ENCODE assay signal across 18 mouse cellular contexts in the genomic region with DNA sequence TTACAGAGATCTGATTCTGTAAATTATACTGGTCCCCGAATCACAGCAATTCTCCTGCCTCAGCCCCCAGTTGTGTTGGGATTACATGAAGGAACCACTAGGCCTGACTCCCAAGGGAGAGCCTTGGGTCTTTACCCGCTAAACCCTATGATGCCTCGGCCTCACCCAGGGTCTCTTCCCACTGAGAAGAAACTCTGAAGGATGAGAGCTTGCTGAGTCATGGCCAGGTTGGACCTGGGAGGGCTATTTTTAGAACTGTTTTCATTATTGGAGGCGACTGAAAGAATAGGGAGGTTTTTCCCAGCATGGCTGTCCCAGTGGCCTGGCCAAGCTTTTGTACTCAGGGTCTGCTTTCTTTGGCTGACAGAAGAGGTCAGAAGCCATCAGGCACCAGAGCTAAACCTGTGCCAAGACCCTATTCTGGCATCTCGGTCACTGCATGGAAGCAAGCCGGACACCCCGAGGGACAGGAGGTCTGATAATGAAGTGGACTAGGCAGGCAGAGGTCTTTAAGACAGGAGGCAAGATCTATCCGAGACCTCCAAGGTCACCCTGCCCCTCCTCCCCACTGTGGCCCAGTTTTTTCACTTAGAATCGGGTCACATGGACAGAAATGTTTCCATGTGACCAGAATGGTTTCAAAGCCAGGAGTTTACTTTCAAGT. TPM values are rescaled to one million over a fixed set of nuclear protein-coding genes. Genes with fewer than 3 reads are reported as not detected.
A peak's percentile ranks its signal among the peaks of the same experiment; 100 is the strongest.
DNase-seq lines count a peak whose midpoint lies in the region; ATAC-seq and TF ChIP-seq lines count a peak whose summit lies in the region.
"Had no signal": no experiment of that assay in that cellular context is flagged by ENCODE, and none has a peak within 500 bp of the region (broad histone marks: within the 10 kb centered on the region; RNA-seq: fewer than 3 reads in every experiment).

No protein-coding gene starts in this region.

- no peak overlapping the region for H3K4me2 ChIP-seq in liver, embryonic 11.5 days
- H3K4me2 ChIP-seq: hindbrain, embryonic 12.5 days; liver, embryonic 15.5 days; neural tube, embryonic 12.5 days had no signal

- peak; percentile 26 for DNase-seq in cerebellum, adult 9-11 months
- DNase-seq in cerebellum, adult 9-10 months = no peak
- peak; percentile 39 for DNase-seq in liver, adult 2 months (ENCODE audit: extremely low read depth, low read depth, low spot score)
- DNase-seq in liver, embryonic 11.5 days (ENCODE audit: low spot score) = no peak
- peak; percentile 39 for DNase-seq in kidney, postnatal 14 days
- no peak for DNase-seq in layer of hippocampus, adult 9-11 months
- DNase-seq in left cerebral cortex, adult 9 months (ENCODE audit: low spot score in 2 of 2) = no peak
- DNase-seq: gastrocnemius, postnatal 14 days; thymus, postnatal 14 days had no signal

- no peak overlapping the region for H3K9ac ChIP-seq in liver, adult 2 months (ENCODE audit: low read depth, low read length)
- no peak overlapping the region for H3K9ac ChIP-seq in liver, embryonic 11.5 days (ENCODE audit: low read depth, low read length)
- H3K9ac ChIP-seq: hindbrain, embryonic 12.5 days; liver, embryonic 15.5 days; neural tube, embryonic 12.5 days had no signal

- H3K27me3 ChIP-seq in liver, adult 2 months (ENCODE audit: control insufficient read depth, insufficient read depth, low read length) = no peaks in the 10 kb centered on the region
- no peaks in the 10 kb centered on the region for H3K27me3 ChIP-seq in liver, embryonic 11.5 days (replicated peaks; ENCODE audit: control insufficient read depth, insufficient read depth, low read length)
- H3K27me3 ChIP-seq: neural tube, embryonic 12.5 days had no signal

- no peaks in the 10 kb centered on the region; the same call in none of the 2 replicates for H3K4me1 ChIP-seq in liver, adult 2 months (ENCODE audit: control insufficient read depth, insufficient read depth, low read length)
- H3K4me1 ChIP-seq in liver, embryonic 11.5 days (replicated peaks; ENCODE audit: control insufficient read depth, insufficient read depth, low read length) = peaks cover 3% of the 10 kb centered on the region; the same call in 1 of the 2 replicates
- H3K4me1 ChIP-seq in brown adipose tissue, adult 24 weeks (ENCODE audit: control insufficient read depth, insufficient read depth, insufficient read length, low read length) = peaks cover 12% of the 10 kb centered on the region
- H3K4me1 ChIP-seq: hindbrain, embryonic 12.5 days; neural tube, embryonic 12.5 days had no signal

- no peak for ATAC-seq in liver, embryonic 11.5 days (replicated peaks; ENCODE audit: low FRiP score)
- ATAC-seq: activated CD4-positive, CD25-positive, alpha-beta regulatory T cell, adult 4 months; forebrain, embryonic 14.5 days; midbrain, embryonic 16.5 days had no signal

- H3K36me3 ChIP-seq in liver, adult 2 months (ENCODE audit: control insufficient read depth, insufficient read depth, low read length) = no peaks in the 10 kb centered on the region
- H3K36me3 ChIP-seq in liver, embryonic 11.5 days (ENCODE audit: control insufficient read depth, insufficient read depth, low read length) = no peaks in the 10 kb centered on the region
- H3K36me3 ChIP-seq: hindbrain, embryonic 12.5 days; liver, embryonic 15.5 days; neural tube, embryonic 12.5 days had no signal

- H3K4me3 ChIP-seq in liver, adult 2 months (ENCODE audit: insufficient read depth, low read depth, low read length) = no peak overlapping the region
- no peak overlapping the region for H3K4me3 ChIP-seq in liver, embryonic 11.5 days (ENCODE audit: low read depth, low read length)
- H3K4me3 ChIP-seq in brown adipose tissue, adult 24 weeks (ENCODE audit: insufficient read depth, low read depth, low read length) = no peak overlapping the region
- H3K4me3 ChIP-seq: hindbrain, embryonic 12.5 days; liver, embryonic 15.5 days; neural tube, embryonic 12.5 days had no signal

- WGBS in liver, adult 2 months = 68% methylated on average over 9 of the region's 9 CpGs
- 69% methylated on average over 9 of the region's 9 CpGs for WGBS in liver, embryonic 11.5 days

- no peak for TF ChIP-seq CTCF in liver, adult 2 months (IDR thresholded peaks at IDR 0.05; ENCODE audit: low read depth, low read length)

- H3K79me2 ChIP-seq in liver, adult 2 months (ENCODE audit: control insufficient read depth, insufficient read depth, low read length) = no peaks in the 10 kb centered on the region

- H3K27ac ChIP-seq in liver, adult 2 months (replicated peaks; ENCODE audit: insufficient read depth, low read depth, low read length) = no peak overlapping the region
- no peak overlapping the region for H3K27ac ChIP-seq in liver, embryonic 11.5 days (ENCODE audit: low read depth, low read length)
- peak overlapping the region; percentile 80 for H3K27ac ChIP-seq in brown adipose tissue, adult 24 weeks (replicated peaks; ENCODE audit: low read depth, low read length)
- H3K27ac ChIP-seq: hindbrain, embryonic 12.5 days; kidney, postnatal 0 days; liver, embryonic 15.5 days; neural tube, embryonic 12.5 days had no signal

- no peaks in the 10 kb centered on the region for H3K9me3 ChIP-seq in liver, embryonic 11.5 days (ENCODE audit: control insufficient read depth, low read length)
- H3K9me3 ChIP-seq: hindbrain, embryonic 12.5 days; liver, embryonic 15.5 days; neural tube, embryonic 12.5 days had no signal

- no peak for TF ChIP-seq POLR2A in liver, adult 2 months (IDR thresholded peaks at IDR 0.05; ENCODE audit: extremely low read depth, insufficient read depth, low read length)

RNA-seq across cellular contexts. Expression of gene Pllp, which starts 10.8 kb away (rescaled TPM):
- total RNA-seq in liver, adult 2 months (2014; rRNA removed) = 8.1 and 8.6 TPM in 2 replicates
- polyA plus RNA-seq in liver, adult 2 months (2012; rRNA removed) = 41.8 and 44.1 TPM in 2 replicates
- polyA plus RNA-seq in liver, embryonic 11.5 days (2014; fragmentation: Nextera tagmentation; extraction: Ambion mirVana) = 3.4 and 4.5 TPM in 2 replicates
- 1.6 and 1.9 TPM in 2 replicates for polyA plus RNA-seq in brown adipose tissue, adult 24 weeks (2012; ENCODE audit: insufficient read depth, insufficient read length, missing spikeins)

RNA-seq across cellular contexts. Expression of gene Ccl22, which starts 38.5 kb away (rescaled TPM):
- total RNA-seq in liver, adult 2 months (2014; rRNA removed) = 0.28 and 4.4 TPM in 2 replicates
- polyA plus RNA-seq in liver, adult 2 months (2012; rRNA removed) = 0.24 and 0.32 TPM in 2 replicates
- not detected in 2 replicates for polyA plus RNA-seq in liver, embryonic 11.5 days (2014; fragmentation: Nextera tagmentation; extraction: Ambion mirVana)
- not detected in 2 replicates for polyA plus RNA-seq in brown adipose tissue, adult 24 weeks (2012; ENCODE audit: insufficient read depth, insufficient read length, missing spikeins)
- total RNA-seq: gastrocnemius, postnatal 14 days had no signal
- polyA plus RNA-seq: embryonic facial prominence, embryonic 14.5 days; forebrain, embryonic 14.5 days; hindbrain, embryonic 12.5 days; kidney, postnatal 0 days; midbrain, embryonic 16.5 days; neural tube, embryonic 12.5 days had no signal

RNA-seq across cellular contexts. Expression of gene Arl2bp, which starts 40.5 kb away (rescaled TPM):
- 4.2 and 4.8 TPM in 2 replicates for total RNA-seq in liver, adult 2 months (2014; rRNA removed)
- 5.9 and 7.7 TPM in 2 replicates for polyA plus RNA-seq in liver, adult 2 months (2012; rRNA removed)
- 28.8 and 33.5 TPM in 2 replicates for polyA plus RNA-seq in liver, embryonic 11.5 days (2014; fragmentation: Nextera tagmentation; extraction: Ambion mirVana)
- 36.3 and 47.8 TPM in 2 replicates for polyA plus RNA-seq in brown adipose tissue, adult 24 weeks (2012; ENCODE audit: insufficient read depth, insufficient read length, missing spikeins)

Comparison
In these comparisons a context has a peak if more than half of its experiments do, and no peak if none do; other contexts are left out.
1. DNase-seq: peak in cerebellum, adult 9-11 months (single experiment), liver, adult 2 months (single experiment) and kidney, postnatal 14 days (single experiment); none in cerebellum, adult 9-10 months (single experiment), liver, embryonic 11.5 days (single experiment), layer of hippocampus, adult 9-11 months (single experiment) and left cerebral cortex, adult 9 months (0 of 2).